Mouse (Mus musculus) kidney, adult 9 months (tissue): ENCODE measurements around the gene Tcte3.
"Not testable (repeated sequence)": the region's sequence is repeated elsewhere in the genome, so short reads cannot be mapped to it uniquely, and the experiment has no call there.

Experiments used
- DNase-seq: peaks from one replicate; pipeline ENCODE4 v3.0.0; 2022

Tcte3 gene

GRCm38 (mm10) chr17:15025513-15025912 is 15.8 kb downstream of the Tcte3 start:
- DNase-seq: not testable (repeated sequence)

- DNase-seq: not testable (repeated sequence)
These were observed 16.6 kb downstream of the Tcte3 start for GRCm38 (mm10) chr17:15024502-15025193.

GRCm38 (mm10) chr17:15023878-15024492 is 17.3 kb downstream of the Tcte3 start:
- DNase-seq: not testable (repeated sequence)

- DNase-seq: peak; percentile 14
These were observed 19.6 kb downstream of the Tcte3 start for GRCm38 (mm10) chr17:15021503-15022220.

GRCm38 (mm10) chr17:15009706-15010413 is 31.4 kb downstream of the Tcte3 start, which contains the start of gene Gm3435:
TSS of gene Gm3435 (plus strand) at chr17:15010176.
- not testable (repeated sequence) for DNase-seq

- not testable (repeated sequence) for DNase-seq
These were observed 32.2 kb downstream of the Tcte3 start for GRCm38 (mm10) chr17:15009088-15009487.

- DNase-seq: not testable (repeated sequence)
These were observed 41.2 kb downstream of the Tcte3 start for GRCm38 (mm10) chr17:15000047-15000446.

- not testable (repeated sequence) for DNase-seq
These were observed 47.1 kb downstream of the Tcte3 start for GRCm38 (mm10) chr17:14994140-14994539.

- not testable (repeated sequence) for DNase-seq
These were observed 48.0 kb downstream of the Tcte3 start for GRCm38 (mm10) chr17:14993139-14993832.

- not testable (repeated sequence) for DNase-seq
These were observed 48.7 kb downstream of the Tcte3 start for GRCm38 (mm10) chr17:14992522-14993138.

- DNase-seq: not testable (repeated sequence)
These were observed 51.1 kb downstream of the Tcte3 start for GRCm38 (mm10) chr17:14990116-14990702.

- not testable (repeated sequence) for DNase-seq
These were observed 62.8 kb downstream of the Tcte3 start, which contains the start of the genes 9030025P20Rik and Gm3417 for GRCm38 (mm10) chr17:14978362-14979038. TSS of gene 9030025P20Rik (plus strand) at chr17:14978468. TSS of gene Gm3417 (minus strand) at chr17:14978790.

GRCm38 (mm10) chr17:14977718-14978361 is 63.4 kb downstream of the Tcte3 start:
- not testable (repeated sequence) for DNase-seq
